Comparison of ENCODE assay signal across 9 mouse cellular contexts in the genomic region with DNA sequence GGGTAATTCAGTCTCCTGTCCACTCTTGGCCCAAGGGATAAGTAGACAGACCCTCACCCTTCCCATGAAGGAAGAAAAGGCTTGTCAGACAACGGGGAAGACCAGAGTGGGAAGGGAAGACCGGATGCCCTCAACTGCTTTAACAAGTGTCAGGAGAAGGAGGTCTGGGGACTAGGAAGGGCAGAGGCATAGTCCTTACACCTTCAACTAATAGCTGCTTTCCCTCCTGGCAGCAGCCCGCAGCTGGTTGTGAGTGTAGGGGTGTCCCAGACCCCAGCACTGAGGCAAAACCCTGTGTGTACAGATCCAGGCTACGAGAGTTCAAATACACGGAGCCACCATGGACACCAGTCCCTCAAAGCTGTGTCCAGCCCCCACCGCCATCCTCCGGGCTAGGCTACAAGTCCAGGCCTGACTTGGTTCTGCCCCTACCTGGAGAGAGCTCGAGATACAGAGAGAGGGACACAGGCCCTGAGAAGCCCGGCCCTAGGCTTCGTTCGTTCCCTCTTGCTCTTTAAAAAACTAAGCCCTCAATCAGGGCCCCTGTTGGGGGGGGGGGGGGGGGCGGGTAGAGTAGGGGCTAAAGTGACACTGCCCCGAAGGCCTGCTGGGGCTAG. TPM values are rescaled to one million over a fixed set of nuclear protein-coding genes. Genes with fewer than 3 reads are reported as not detected.
DNase-seq lines count a peak whose midpoint lies in the region; ATAC-seq and TF ChIP-seq lines count a peak whose summit lies in the region.
"Had no signal": no experiment of that assay in that cellular context is flagged by ENCODE, and none has a peak within 500 bp of the region (broad histone marks: within the 10 kb centered on the region; RNA-seq: fewer than 3 reads in every experiment).

No protein-coding gene starts in this region.

- H3K4me3 ChIP-seq in forebrain, embryonic 15.5 days = peak overlapping the region; percentile 56
- peak overlapping the region; percentile 90 for H3K4me3 ChIP-seq in limb, embryonic 13.5 days
- H3K4me3 ChIP-seq in stomach, embryonic 15.5 days (replicated peaks) = peak overlapping the region; percentile 89
- H3K4me3 ChIP-seq in thymus, adult 2 months (ENCODE audit: control insufficient read depth, insufficient read depth, low read length) = no peak overlapping the region

- peaks cover 11% of the 10 kb centered on the region for H3K27me3 ChIP-seq in forebrain, embryonic 15.5 days
- H3K27me3 ChIP-seq in limb, embryonic 13.5 days = no peaks in the 10 kb centered on the region
- H3K27me3 ChIP-seq in stomach, embryonic 15.5 days (replicated peaks) = no peaks in the 10 kb centered on the region
- H3K27me3 ChIP-seq in thymus, adult 2 months (ENCODE audit: control insufficient read depth, insufficient read depth, low read length) = no peaks in the 10 kb centered on the region

- H3K9ac ChIP-seq in forebrain, embryonic 15.5 days (replicated peaks) = peak overlapping the region; percentile 58
- H3K9ac ChIP-seq in limb, embryonic 13.5 days = peak overlapping the region; percentile 99
- H3K9ac ChIP-seq in stomach, embryonic 15.5 days = peak overlapping the region; percentile 98

- TF ChIP-seq CTCF in thymus, adult 2 months (IDR thresholded peaks at IDR 0.05; ENCODE audit: borderline replicate concordance, control insufficient read depth, extremely low read depth, insufficient read depth, low read length, poor library complexity) = no peak

- 9% methylated on average over 12 of the region's 13 CpGs for WGBS in forebrain, embryonic 15.5 days
- 8% methylated on average over 13 of the region's 13 CpGs for WGBS in limb, embryonic 13.5 days
- WGBS in stomach, embryonic 15.5 days = 10% methylated on average over 13 of the region's 13 CpGs
- whole genome bisulfite sequencing in thymus, adult 2 months = 69% methylated on average over 13 of the region's 13 CpGs

- peak; percentile 71 for DNase-seq in urinary bladder, postnatal 14 days (ENCODE audit: low spot score)
- no peak for DNase-seq in urinary bladder, postnatal 10 days (ENCODE audit: low spot score)
- DNase-seq in gastrocnemius, postnatal 36 days = no peak
- no peak for DNase-seq in layer of hippocampus, adult 9-10 months (ENCODE audit: low spot score)
- DNase-seq in thymus, adult 2 months = no peak

- no peak for ATAC-seq in forebrain, embryonic 15.5 days (replicated peaks)
- ATAC-seq in limb, embryonic 13.5 days (ENCODE audit: low FRiP score, low read depth) = no peak
- no peak for ATAC-seq in stomach, embryonic 15.5 days (ENCODE audit: insufficient read depth, low FRiP score, low read depth)

- TF ChIP-seq POLR2A in thymus, adult 2 months (IDR thresholded peaks at IDR 0.05; ENCODE audit: control insufficient read depth, extremely low read depth, insufficient read depth, low read length, poor library complexity) = no peak

- H3K4me2 ChIP-seq in forebrain, embryonic 15.5 days (replicated peaks) = peak overlapping the region; percentile 83
- H3K4me2 ChIP-seq in limb, embryonic 13.5 days (replicated peaks) = peak overlapping the region; percentile 93
- peak overlapping the region; percentile 87 for H3K4me2 ChIP-seq in stomach, embryonic 15.5 days

- H3K9me3 ChIP-seq in forebrain, embryonic 15.5 days = no peaks in the 10 kb centered on the region
- no peaks in the 10 kb centered on the region for H3K9me3 ChIP-seq in limb, embryonic 13.5 days
- no peaks in the 10 kb centered on the region for H3K9me3 ChIP-seq in stomach, embryonic 15.5 days

- peaks cover 41% of the 10 kb centered on the region for H3K4me1 ChIP-seq in forebrain, embryonic 15.5 days
- peaks cover 63% of the 10 kb centered on the region for H3K4me1 ChIP-seq in limb, embryonic 13.5 days
- H3K4me1 ChIP-seq in stomach, embryonic 15.5 days = peaks cover 59% of the 10 kb centered on the region
- peaks cover 11% of the 10 kb centered on the region for H3K4me1 ChIP-seq in thymus, adult 2 months (replicated peaks; ENCODE audit: control insufficient read depth, insufficient read depth, low read length)

- intact Hi-C loops in gastrocnemius, postnatal 36 days (cut with DNase I) = loop anchor here (2.0 kb wide), 1 partner anchor 21 kb away; a partner anchor contains a TSS

- H3K36me3 ChIP-seq in forebrain, embryonic 15.5 days = no peaks in the 10 kb centered on the region
- H3K36me3 ChIP-seq in limb, embryonic 13.5 days = no peaks in the 10 kb centered on the region
- no peaks in the 10 kb centered on the region for H3K36me3 ChIP-seq in stomach, embryonic 15.5 days
- no peaks in the 10 kb centered on the region for H3K36me3 ChIP-seq in thymus, adult 2 months (ENCODE audit: control insufficient read depth, insufficient read depth, low read length)

- no peak overlapping the region for H3K27ac ChIP-seq in forebrain, embryonic 15.5 days (replicated peaks)
- peak overlapping the region; percentile 97 for H3K27ac ChIP-seq in limb, embryonic 13.5 days
- H3K27ac ChIP-seq in stomach, embryonic 15.5 days = peak overlapping the region; percentile 100
- no peak overlapping the region for H3K27ac ChIP-seq in thymus, adult 2 months (ENCODE audit: control insufficient read depth, insufficient read depth, low read length)

RNA-seq across cellular contexts. Expression of a gene that starts 1.2 kb away (rescaled TPM):
- 1.9 TPM in 2 replicates for polyA plus RNA-seq in forebrain, embryonic 15.5 days (2015; fragmentation: Nextera tagmentation; extraction: Ambion mirVana)
- polyA plus RNA-seq in limb, embryonic 13.5 days (2015; fragmentation: Nextera tagmentation; extraction: Ambion mirVana) = 14.9 and 15.4 TPM in 2 replicates
- polyA plus RNA-seq in stomach, embryonic 15.5 days (2015; fragmentation: Nextera tagmentation; extraction: Ambion mirVana) = 11.5 and 12.0 TPM in 2 replicates
- 1 to 10 TPM; 5.7 to 8.1 TPM for total RNA-seq in gastrocnemius, postnatal 36 days (2021)
- 10.6 and 11.6 TPM in 2 replicates for polyA plus RNA-seq in thymus, adult 2 months (2012; rRNA removed)
- total RNA-seq: common myeloid progenitor, adult 5-6 weeks had no signal

RNA-seq across cellular contexts. Expression of a gene that starts 15.7 kb away (rescaled TPM):
- polyA plus RNA-seq in forebrain, embryonic 15.5 days (2015; fragmentation: Nextera tagmentation; extraction: Ambion mirVana) = 1.2 and 1.8 TPM in 2 replicates
- polyA plus RNA-seq in limb, embryonic 13.5 days (2015; fragmentation: Nextera tagmentation; extraction: Ambion mirVana) = 7.1 and 7.5 TPM in 2 replicates
- polyA plus RNA-seq in stomach, embryonic 15.5 days (2015; fragmentation: Nextera tagmentation; extraction: Ambion mirVana) = 4.2 and 5.0 TPM in 2 replicates
- not detected for total RNA-seq in gastrocnemius, postnatal 36 days (2021)
- polyA plus RNA-seq in thymus, adult 2 months (2012; rRNA removed) = 0.35 and 0.59 TPM in 2 replicates
- total RNA-seq: common myeloid progenitor, adult 5-6 weeks had no signal

RNA-seq across cellular contexts. Expression of a gene that starts 21.1 kb away (rescaled TPM):
- 359 and 384 TPM in 2 replicates for polyA plus RNA-seq in forebrain, embryonic 15.5 days (2015; fragmentation: Nextera tagmentation; extraction: Ambion mirVana)
- polyA plus RNA-seq in limb, embryonic 13.5 days (2015; fragmentation: Nextera tagmentation; extraction: Ambion mirVana) = 580 and 609 TPM in 2 replicates
- polyA plus RNA-seq in stomach, embryonic 15.5 days (2015; fragmentation: Nextera tagmentation; extraction: Ambion mirVana) = 490 and 616 TPM in 2 replicates
- total RNA-seq in gastrocnemius, postnatal 36 days (2021) = 100 to 1,000 TPM; 327 to 414 TPM
- 3,187 and 3,626 TPM in 2 replicates for polyA plus RNA-seq in thymus, adult 2 months (2012; rRNA removed)

RNA-seq across cellular contexts. Expression of a gene that starts 36.1 kb away (rescaled TPM):
- 25.9 and 27.4 TPM in 2 replicates for polyA plus RNA-seq in forebrain, embryonic 15.5 days (2015; fragmentation: Nextera tagmentation; extraction: Ambion mirVana)
- polyA plus RNA-seq in limb, embryonic 13.5 days (2015; fragmentation: Nextera tagmentation; extraction: Ambion mirVana) = 36.0 and 37.3 TPM in 2 replicates
- polyA plus RNA-seq in stomach, embryonic 15.5 days (2015; fragmentation: Nextera tagmentation; extraction: Ambion mirVana) = 26.9 and 29.9 TPM in 2 replicates
- 10 to 100 TPM in 1 of 2 experiments, 1 to 10 TPM in 1; 7.0 to 10.3 TPM for total RNA-seq in gastrocnemius, postnatal 36 days (2021)
- 31.3 and 37.7 TPM in 2 replicates for polyA plus RNA-seq in thymus, adult 2 months (2012; rRNA removed)

Comparison
In these comparisons a context has a peak if more than half of its experiments do, and no peak if none do; other contexts are left out.
1. H3K27ac ChIP-seq: peak in limb, embryonic 13.5 days (single experiment) and stomach, embryonic 15.5 days (single experiment); none in forebrain, embryonic 15.5 days (single experiment) and thymus, adult 2 months (single experiment).
2. Peak in every context shown above with its lines, with median percentiles within 50 percentile points of each other: H3K4me2 ChIP-seq and H3K9ac ChIP-seq.